In genomic region chr1:21868484-21868883, GRCm38 (mm10) we compare ENCODE assay signal across 19 mouse cellular contexts.
DNase-seq lines count a peak whose midpoint lies in the region; ATAC-seq and TF ChIP-seq lines count a peak whose summit lies in the region.
"Had no signal": no experiment of that assay in that cellular context is flagged by ENCODE, and none has a peak within 500 bp of the region (broad histone marks: within the 10 kb centered on the region; RNA-seq: fewer than 3 reads in every experiment).

No protein-coding gene starts in this region.

- H3K36me3 ChIP-seq in forebrain, embryonic 14.5 days (ENCODE audit: control insufficient read depth, insufficient read depth, low read length): no peaks in the 10 kb centered on the region
- H3K36me3 ChIP-seq in forebrain, embryonic 13.5 days (ENCODE audit: poor library complexity, severe bottlenecking): no peaks in the 10 kb centered on the region
- H3K36me3 ChIP-seq in midbrain, postnatal 0 days (ENCODE audit: insufficient read depth, low read length): no peaks in the 10 kb centered on the region
- no peaks in the 10 kb centered on the region for H3K36me3 ChIP-seq in midbrain, embryonic 16.5 days (ENCODE audit: control insufficient read depth, insufficient read depth, low read length)
- H3K36me3 ChIP-seq: hindbrain, embryonic 13.5 days; liver, embryonic 13.5 days; stomach, embryonic 15.5 days had no signal

- H3K4me1 ChIP-seq in forebrain, embryonic 14.5 days (ENCODE audit: control insufficient read depth, insufficient read depth, low read length): no peaks in the 10 kb centered on the region
- H3K4me1 ChIP-seq in forebrain, embryonic 13.5 days: no peaks in the 10 kb centered on the region
- H3K4me1 ChIP-seq in midbrain, postnatal 0 days (ENCODE audit: insufficient read depth, low read length): no peaks in the 10 kb centered on the region
- H3K4me1 ChIP-seq in midbrain, embryonic 16.5 days (ENCODE audit: control insufficient read depth, insufficient read depth, low read length): no peaks in the 10 kb centered on the region
- H3K4me1 ChIP-seq: hindbrain, embryonic 13.5 days; liver, embryonic 13.5 days; stomach, embryonic 15.5 days had no signal

- no peak overlapping the region for H3K4me2 ChIP-seq in forebrain, embryonic 14.5 days (ENCODE audit: low read length)
- H3K4me2 ChIP-seq in forebrain, embryonic 13.5 days: no peak overlapping the region
- no peak overlapping the region for H3K4me2 ChIP-seq in midbrain, postnatal 0 days (ENCODE audit: low read depth, low read length, poor library complexity, severe bottlenecking)
- H3K4me2 ChIP-seq in midbrain, embryonic 16.5 days (ENCODE audit: low read length): no peak overlapping the region
- H3K4me2 ChIP-seq: hindbrain, embryonic 13.5 days; liver, embryonic 13.5 days; stomach, embryonic 15.5 days had no signal

- H3K9ac ChIP-seq in forebrain, embryonic 14.5 days (ENCODE audit: low read length): no peak overlapping the region
- H3K9ac ChIP-seq in forebrain, embryonic 13.5 days: no peak overlapping the region
- no peak overlapping the region for H3K9ac ChIP-seq in midbrain, postnatal 0 days (replicated peaks; ENCODE audit: low read length, poor library complexity, severe bottlenecking)
- H3K9ac ChIP-seq in midbrain, embryonic 16.5 days (ENCODE audit: low read depth, low read length): no peak overlapping the region
- H3K9ac ChIP-seq: hindbrain, embryonic 13.5 days; liver, embryonic 13.5 days; stomach, embryonic 15.5 days had no signal

- no peak for TF ChIP-seq CTCF in midbrain, postnatal 0 days (IDR thresholded peaks at IDR 0.05)

- no peak overlapping the region for H3K4me3 ChIP-seq in forebrain, embryonic 14.5 days (ENCODE audit: low read depth, low read length)
- no peak overlapping the region for H3K4me3 ChIP-seq in forebrain, embryonic 13.5 days
- no peak overlapping the region for H3K4me3 ChIP-seq in midbrain, postnatal 0 days (ENCODE audit: low read depth, low read length)
- no peak overlapping the region for H3K4me3 ChIP-seq in midbrain, embryonic 16.5 days (ENCODE audit: low read depth, low read length)
- H3K4me3 ChIP-seq: erythroblast, embryonic 14.5 days; gastrocnemius, adult 2 months; hindbrain, embryonic 13.5 days; liver, embryonic 13.5 days; stomach, embryonic 15.5 days had no signal

- no peak overlapping the region for H3K27ac ChIP-seq in forebrain, embryonic 14.5 days (ENCODE audit: low read depth, low read length)
- H3K27ac ChIP-seq in forebrain, embryonic 13.5 days: no peak overlapping the region
- H3K27ac ChIP-seq in midbrain, postnatal 0 days (ENCODE audit: low read depth, low read length): no peak overlapping the region
- H3K27ac ChIP-seq in midbrain, embryonic 16.5 days (ENCODE audit: low read length): no peak overlapping the region
- H3K27ac ChIP-seq: gastrocnemius, adult 2 months; hindbrain, embryonic 13.5 days; liver, embryonic 13.5 days; stomach, embryonic 15.5 days had no signal

- no peaks in the 10 kb centered on the region for H3K27me3 ChIP-seq in forebrain, embryonic 14.5 days (replicated peaks; ENCODE audit: control insufficient read depth, insufficient read depth, low read length)
- no peaks in the 10 kb centered on the region for H3K27me3 ChIP-seq in forebrain, embryonic 13.5 days
- H3K27me3 ChIP-seq in midbrain, postnatal 0 days (ENCODE audit: insufficient read depth, low read length): no peaks in the 10 kb centered on the region
- H3K27me3 ChIP-seq in midbrain, embryonic 16.5 days (ENCODE audit: control insufficient read depth, insufficient read depth, low read depth, low read length): no peaks in the 10 kb centered on the region
- H3K27me3 ChIP-seq: CH12.LX; hindbrain, embryonic 13.5 days; liver, embryonic 13.5 days; stomach, embryonic 15.5 days had no signal

- no peaks in the 10 kb centered on the region for H3K9me3 ChIP-seq in forebrain, embryonic 14.5 days (replicated peaks; ENCODE audit: control insufficient read depth, low read length)
- no peaks in the 10 kb centered on the region for H3K9me3 ChIP-seq in forebrain, embryonic 13.5 days (replicated peaks)
- H3K9me3 ChIP-seq in midbrain, postnatal 0 days (ENCODE audit: low read length): no peaks in the 10 kb centered on the region
- H3K9me3 ChIP-seq in midbrain, embryonic 16.5 days (replicated peaks; ENCODE audit: control insufficient read depth, low read length, poor library complexity, severe bottlenecking): no peaks in the 10 kb centered on the region
- H3K9me3 ChIP-seq: hindbrain, embryonic 13.5 days; liver, embryonic 13.5 days; stomach, embryonic 15.5 days had no signal

- no peak for ATAC-seq in forebrain, embryonic 14.5 days
- ATAC-seq in forebrain, embryonic 13.5 days: no peak
- no peak for ATAC-seq in midbrain, postnatal 0 days (ENCODE audit: low FRiP score)
- no peak for ATAC-seq in midbrain, embryonic 16.5 days

- 67% methylated on average over 1 of the region's 1 CpGs for WGBS in forebrain, embryonic 14.5 days
- WGBS in forebrain, embryonic 13.5 days: 75% methylated on average over 1 of the region's 1 CpGs
- WGBS in midbrain, postnatal 0 days: 92% methylated on average over 1 of the region's 1 CpGs
- 89% methylated on average over 1 of the region's 1 CpGs for WGBS in midbrain, embryonic 16.5 days

- DNase-seq in forebrain, embryonic 14.5 days (ENCODE audit: low spot score): peak; percentile 15
- peak; percentile 34 for DNase-seq in midbrain, postnatal 0 days (ENCODE audit: low spot score)
- DNase-seq in cerebellum, postnatal 36 days: peak; percentile 5 to 6
- peak; percentile 18 to 44 for DNase-seq in layer of hippocampus, postnatal 36 days
- DNase-seq in adrenal gland, postnatal 25 days: no peak
- DNase-seq in kidney, postnatal 25 days: no peak
- DNase-seq: adrenal gland, postnatal 10 days; gastrocnemius, adult 2 months; heart, adult 18-20 months; kidney, adult 11 months; liver, embryonic 13.5 days; spleen, adult 18-20 months; thymus, postnatal 36 days had no signal

Comparison
In these comparisons a context has a peak if more than half of its experiments do, and no peak if none do; other contexts are left out.
1. DNase-seq: peak in forebrain, embryonic 14.5 days (single experiment), midbrain, postnatal 0 days (single experiment), cerebellum, postnatal 36 days (2 of 2) and layer of hippocampus, postnatal 36 days (2 of 2); none in adrenal gland, postnatal 25 days (single experiment) and kidney, postnatal 25 days (0 of 2).